Mouse (Mus musculus): ENCODE measurements around the gene Tmem94.

DNA sequence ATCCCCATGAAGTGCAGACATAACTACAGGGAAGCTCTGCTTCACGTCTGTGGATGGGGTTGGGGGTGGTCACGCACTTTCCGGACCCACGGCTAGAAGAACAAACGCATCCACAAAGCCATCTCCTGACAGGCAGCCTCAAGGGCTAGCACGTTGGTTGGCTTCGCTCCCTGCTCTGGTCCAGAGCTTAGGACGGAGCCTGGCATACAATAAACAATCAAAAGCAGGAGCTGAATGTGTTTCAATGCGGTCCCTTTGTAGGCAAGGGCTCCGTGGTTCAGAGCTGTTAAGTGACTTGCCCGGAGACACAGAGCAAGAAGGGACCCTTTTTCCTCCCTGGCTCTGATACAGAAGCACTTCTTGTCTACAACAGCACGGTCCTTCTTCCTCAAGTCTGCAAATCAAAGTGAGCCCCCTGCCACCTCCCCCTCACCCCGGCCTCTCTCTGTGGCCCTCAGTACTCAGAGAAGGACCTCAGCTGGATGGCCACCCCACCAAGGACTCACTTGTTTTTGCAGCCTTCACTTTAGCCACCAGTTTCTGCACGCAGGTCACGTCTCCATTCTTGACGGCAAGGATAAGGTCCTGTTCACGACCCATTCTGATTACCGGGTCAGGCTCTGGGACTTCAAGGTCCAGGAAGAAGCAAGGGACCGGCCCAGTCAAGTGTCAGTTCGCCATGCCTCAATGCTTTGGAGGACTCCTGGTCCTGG lies 46.3 kb downstream of the Tmem94 start:
- no peak for TF ChIP-seq CTCF (IDR thresholded peaks at IDR 0.05; ENCODE audit: borderline replicate concordance, control insufficient read depth, extremely low read depth, insufficient read depth, low read length, poor library complexity)
- TF ChIP-seq POLR2A (IDR thresholded peaks at IDR 0.05; ENCODE audit: control insufficient read depth, extremely low read depth, insufficient read depth, low read length, poor library complexity) = no peak

All from thymus, adult 2 months (tissue).